Mouse (Mus musculus): ENCODE measurements around the gene Enho. TPM values are rescaled to one million over a fixed set of nuclear protein-coding genes. Genes with fewer than 3 reads are reported as not detected.

Enho gene
- polyA plus RNA-seq, 1 experiment from 2014 or later = 115 TPM

- Histone ChIP-seq H3K4me2 (ENCODE audit: low read length) (peak overlapping the region; percentile 87), H3K4me3 (ENCODE audit: low read length) (peak overlapping the region; percentile 81), H3K27me3 (replicated peaks; ENCODE audit: control insufficient read depth, insufficient read depth, low read length) (no peaks in the 10 kb centered on the region), H3K4me1 (ENCODE audit: control insufficient read depth, insufficient read depth, low read depth, low read length) (peaks cover 40% of the 10 kb centered on the region), H3K9me3 (ENCODE audit: control insufficient read depth, low read length) (no peaks in the 10 kb centered on the region), H3K9ac (ENCODE audit: low read depth, low read length) (peak overlapping the region; percentile 98), H3K36me3 (ENCODE audit: control insufficient read depth, insufficient read depth, low read length) (0 out of 2 replicates have a peak, but pooled peaks cover 2% of the 10 kb centered on the region), H3K27ac (ENCODE audit: low read depth, low read length) (no peak overlapping the region)
- WGBS = 91% methylated on average over 10 of the region's 10 CpGs
- no peak for ATAC-seq
These were observed 1.9 kb downstream of the Enho start for GRCm38 (mm10) chr4:41638186-41638731.

- no peak overlapping the region for H3K4me3 ChIP-seq (ENCODE audit: low read length)
- H3K27me3 ChIP-seq (replicated peaks; ENCODE audit: control insufficient read depth, insufficient read depth, low read length) = no peaks in the 10 kb centered on the region
- no peaks in the 10 kb centered on the region for H3K9me3 ChIP-seq (ENCODE audit: control insufficient read depth, low read length)
- no peak overlapping the region for H3K4me2 ChIP-seq (ENCODE audit: low read length)
- H3K27ac ChIP-seq (ENCODE audit: low read depth, low read length) = peak overlapping the region; percentile 37
- H3K36me3 ChIP-seq (ENCODE audit: control insufficient read depth, insufficient read depth, low read length) = 0 out of 2 replicates have a peak, but pooled peaks cover 2% of the 10 kb centered on the region
- peak overlapping the region; percentile 41; the same call in 1 of the 2 replicates for H3K9ac ChIP-seq (ENCODE audit: low read depth, low read length)
- 72% methylated on average over 10 of the region's 10 CpGs for WGBS
- ATAC-seq = no peak
- H3K4me1 ChIP-seq (ENCODE audit: control insufficient read depth, insufficient read depth, low read depth, low read length) = peaks cover 44% of the 10 kb centered on the region
These were observed 3.1 kb downstream of the Enho start for GRCm38 (mm10) chr4:41636882-41637635.

GRCm38 (mm10) chr4:41636366-41636765 is 3.8 kb downstream of the Enho start:
- Histone ChIP-seq H3K9me3 (ENCODE audit: control insufficient read depth, low read length) (no peaks in the 10 kb centered on the region), H3K27ac (ENCODE audit: low read depth, low read length) (peak overlapping the region; percentile 37), H3K4me1 (ENCODE audit: control insufficient read depth, insufficient read depth, low read depth, low read length) (peaks cover 51% of the 10 kb centered on the region), H3K9ac (ENCODE audit: low read depth, low read length) (no peak overlapping the region), H3K27me3 (replicated peaks; ENCODE audit: control insufficient read depth, insufficient read depth, low read length) (no peaks in the 10 kb centered on the region), H3K36me3 (ENCODE audit: control insufficient read depth, insufficient read depth, low read length) (0 out of 2 replicates have a peak, but pooled peaks cover 2% of the 10 kb centered on the region), H3K4me3 (ENCODE audit: low read length) (no peak overlapping the region), H3K4me2 (ENCODE audit: low read length) (no peak overlapping the region)
- WGBS = 57% methylated on average over 7 of the region's 7 CpGs
- ATAC-seq = no peak

DNA sequence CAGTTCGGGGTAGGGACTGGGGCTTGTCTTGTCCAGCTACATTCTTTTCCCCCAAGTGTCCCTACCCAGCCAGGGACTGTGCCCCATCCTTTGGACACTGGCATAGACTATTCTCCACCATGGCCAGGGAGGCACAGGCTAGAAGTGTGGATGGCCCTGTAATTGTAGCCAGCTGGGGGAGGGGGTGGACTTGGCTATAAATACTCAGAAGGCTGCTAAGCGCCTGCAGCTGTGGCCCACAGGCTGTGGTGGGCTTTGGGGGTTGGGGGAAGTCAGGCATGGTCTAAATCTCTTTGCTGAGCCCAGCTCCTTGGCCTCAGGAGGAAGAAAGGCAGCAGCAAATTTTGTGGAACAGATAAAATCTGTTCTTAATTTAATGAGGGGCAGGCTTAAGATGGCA is 4.2 kb downstream of the Enho start:
- ATAC-seq = no peak
- Histone ChIP-seq H3K9me3 (ENCODE audit: control insufficient read depth, low read length) (no peaks in the 10 kb centered on the region), H3K4me1 (ENCODE audit: control insufficient read depth, insufficient read depth, low read depth, low read length) (peaks cover 56% of the 10 kb centered on the region), H3K4me2 (ENCODE audit: low read length) (no peak overlapping the region), H3K4me3 (ENCODE audit: low read length) (no peak overlapping the region), H3K27ac (ENCODE audit: low read depth, low read length) (no peak overlapping the region), H3K27me3 (replicated peaks; ENCODE audit: control insufficient read depth, insufficient read depth, low read length) (no peaks in the 10 kb centered on the region), H3K36me3 (ENCODE audit: control insufficient read depth, insufficient read depth, low read length) (0 out of 2 replicates have a peak, but pooled peaks cover 2% of the 10 kb centered on the region), H3K9ac (ENCODE audit: low read depth, low read length) (no peak overlapping the region)
- 65% methylated on average over 2 of the region's 2 CpGs for WGBS

DNA sequence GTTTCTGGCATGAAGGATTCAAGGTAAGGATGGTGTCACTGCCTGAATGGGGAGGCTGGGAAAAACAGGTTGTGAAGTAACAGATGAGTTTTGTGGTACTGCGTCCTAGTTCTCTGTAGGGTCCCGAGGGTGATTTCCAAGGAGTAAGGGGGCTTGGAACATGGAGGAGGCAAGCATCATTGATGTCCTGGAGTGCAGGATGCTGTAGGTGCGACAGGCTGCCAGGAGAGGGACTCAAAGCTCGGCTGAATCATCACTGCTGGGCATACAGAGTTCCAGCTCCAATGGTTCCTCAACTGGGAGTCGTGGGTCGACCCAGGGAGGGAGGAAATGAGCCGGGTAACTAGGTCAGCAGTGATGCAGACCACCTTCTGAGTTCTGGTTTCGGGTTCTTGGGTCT is 4.9 kb downstream of the Enho start:
- Histone ChIP-seq H3K4me3 (ENCODE audit: low read length) (no peak overlapping the region), H3K9ac (ENCODE audit: low read depth, low read length) (no peak overlapping the region), H3K4me2 (ENCODE audit: low read length) (no peak overlapping the region), H3K9me3 (ENCODE audit: control insufficient read depth, low read length) (no peaks in the 10 kb centered on the region), H3K4me1 (ENCODE audit: control insufficient read depth, insufficient read depth, low read depth, low read length) (peaks cover 51% of the 10 kb centered on the region), H3K36me3 (ENCODE audit: control insufficient read depth, insufficient read depth, low read length) (0 out of 2 replicates have a peak, but pooled peaks cover 2% of the 10 kb centered on the region), H3K27me3 (replicated peaks; ENCODE audit: control insufficient read depth, insufficient read depth, low read length) (no peaks in the 10 kb centered on the region), H3K27ac (ENCODE audit: low read depth, low read length) (no peak overlapping the region)
- no peak for ATAC-seq
- WGBS = 75% methylated on average over 8 of the region's 8 CpGs

DNA sequence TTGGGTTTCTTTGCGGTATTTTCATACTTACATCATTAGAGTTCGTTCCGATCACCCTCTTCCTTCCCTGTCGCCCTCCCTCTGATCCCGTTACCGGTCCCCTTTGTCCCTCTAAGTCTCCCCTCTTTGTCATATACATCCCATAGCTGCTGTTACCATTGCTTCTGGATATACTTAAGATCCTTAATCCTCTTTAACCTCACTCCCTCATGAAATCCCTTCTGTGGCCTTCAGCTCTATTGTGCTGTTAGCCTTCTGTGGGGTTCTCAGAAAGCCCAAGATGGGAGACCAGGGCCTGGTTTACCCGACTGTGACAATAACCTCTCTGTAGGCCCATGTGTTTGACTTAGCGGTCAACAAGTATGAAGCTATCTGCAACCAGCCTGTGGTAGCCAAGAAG is 5.5 kb downstream of the Enho start:
- WGBS = 81% methylated on average over 8 of the region's 8 CpGs
- H3K27me3 ChIP-seq (replicated peaks; ENCODE audit: control insufficient read depth, insufficient read depth, low read length) = no peaks in the 10 kb centered on the region
- H3K4me1 ChIP-seq (ENCODE audit: control insufficient read depth, insufficient read depth, low read depth, low read length) = peaks cover 55% of the 10 kb centered on the region
- H3K27ac ChIP-seq (ENCODE audit: low read depth, low read length) = no peak overlapping the region
- H3K4me3 ChIP-seq (ENCODE audit: low read length) = no peak overlapping the region
- no peak overlapping the region for H3K9ac ChIP-seq (ENCODE audit: low read depth, low read length)
- no peak for ATAC-seq
- H3K9me3 ChIP-seq (ENCODE audit: control insufficient read depth, low read length) = no peaks in the 10 kb centered on the region
- 0 out of 2 replicates have a peak, but pooled peaks cover 2% of the 10 kb centered on the region for H3K36me3 ChIP-seq (ENCODE audit: control insufficient read depth, insufficient read depth, low read length)
- H3K4me2 ChIP-seq (ENCODE audit: low read length) = no peak overlapping the region

GRCm38 (mm10) chr4:41633001-41633400 is 7.1 kb downstream of the Enho start:
- H3K27me3 ChIP-seq (replicated peaks; ENCODE audit: control insufficient read depth, insufficient read depth, low read length) = no peaks in the 10 kb centered on the region
- no peaks in the 10 kb centered on the region for H3K9me3 ChIP-seq (ENCODE audit: control insufficient read depth, low read length)
- no peak for ATAC-seq
- H3K9ac ChIP-seq (ENCODE audit: low read depth, low read length) = no peak overlapping the region
- H3K4me1 ChIP-seq (ENCODE audit: control insufficient read depth, insufficient read depth, low read depth, low read length) = peaks cover 49% of the 10 kb centered on the region
- 74% methylated on average over 9 of the region's 9 CpGs for WGBS
- 0 out of 2 replicates have a peak, but pooled peaks cover 2% of the 10 kb centered on the region for H3K36me3 ChIP-seq (ENCODE audit: control insufficient read depth, insufficient read depth, low read length)
- no peak overlapping the region for H3K4me2 ChIP-seq (ENCODE audit: low read length)
- no peak overlapping the region for H3K27ac ChIP-seq (ENCODE audit: low read depth, low read length)
- no peak overlapping the region for H3K4me3 ChIP-seq (ENCODE audit: low read length)

GRCm38 (mm10) chr4:41631390-41631789 is 8.7 kb downstream of the Enho start:
- peak overlapping the region; percentile 23; the same call in 1 of the 2 replicates for H3K9ac ChIP-seq (ENCODE audit: low read depth, low read length)
- 2% methylated on average over 11 of the region's 11 CpGs for WGBS
- H3K27ac ChIP-seq (ENCODE audit: low read depth, low read length) = peak overlapping the region; percentile 66
- peak; percentile 56 for ATAC-seq
- H3K27me3 ChIP-seq (replicated peaks; ENCODE audit: control insufficient read depth, insufficient read depth, low read length) = no peaks in the 10 kb centered on the region
- H3K36me3 ChIP-seq (ENCODE audit: control insufficient read depth, insufficient read depth, low read length) = no peaks in the 10 kb centered on the region
- H3K9me3 ChIP-seq (ENCODE audit: control insufficient read depth, low read length) = no peaks in the 10 kb centered on the region
- peaks cover 33% of the 10 kb centered on the region for H3K4me1 ChIP-seq (ENCODE audit: control insufficient read depth, insufficient read depth, low read depth, low read length)
- H3K4me2 ChIP-seq (ENCODE audit: low read length) = peak overlapping the region; percentile 7; the same call in 1 of the 2 replicates
- H3K4me3 ChIP-seq (ENCODE audit: low read length) = no peak overlapping the region

GRCm38 (mm10) chr4:41630196-41630595 is 9.9 kb downstream of the Enho start:
- ATAC-seq = no peak
- no peak overlapping the region for H3K9ac ChIP-seq (ENCODE audit: low read depth, low read length)
- no peaks in the 10 kb centered on the region for H3K9me3 ChIP-seq (ENCODE audit: control insufficient read depth, low read length)
- H3K27ac ChIP-seq (ENCODE audit: low read depth, low read length) = no peak overlapping the region
- H3K36me3 ChIP-seq (ENCODE audit: control insufficient read depth, insufficient read depth, low read length) = no peaks in the 10 kb centered on the region
- WGBS = 41% methylated on average over 6 of the region's 6 CpGs
- no peak overlapping the region for H3K4me2 ChIP-seq (ENCODE audit: low read length)
- H3K4me3 ChIP-seq (ENCODE audit: low read length) = no peak overlapping the region
- no peaks in the 10 kb centered on the region for H3K27me3 ChIP-seq (replicated peaks; ENCODE audit: control insufficient read depth, insufficient read depth, low read length)
- H3K4me1 ChIP-seq (ENCODE audit: control insufficient read depth, insufficient read depth, low read depth, low read length) = peaks cover 27% of the 10 kb centered on the region

Data from hindbrain, embryonic 16.5 days (tissue).